Mouse (Mus musculus) lung, embryonic 16.5 days (tissue): Measurements from ENCODE around the gene Iqcj. TPM values are rescaled to one million over a fixed set of nuclear protein-coding genes. Genes with fewer than 3 reads are reported as not detected.

Experiments used
- ATAC-seq: fragments of 200-750 bp; cut with Nextera tagmentation; 2 replicates; pipeline ENCODE4 v1.8.0; 2017; ENCODE audit warnings: low read depth, mild to moderate bottlenecking, moderate library complexity
- H3K27ac ChIP-seq: fragments of 300-500 bp; sonication (generic); 2 replicates; pipeline ENCODE4 v1.5.1; 2014; ENCODE audit warnings: mild to moderate bottlenecking, control low read depth, low read length
- H3K27me3 ChIP-seq: fragments of 300-500 bp; sonication (generic); 2 replicates; pipeline ENCODE4 v1.6.1; 2014; ENCODE audit warnings: low read depth, low read length, mixed read lengths; ENCODE audit not compliant: control insufficient read depth, insufficient read depth
- H3K36me3 ChIP-seq: fragments of 300-500 bp; sonication (generic); 2 replicates; pipeline ENCODE4 v1.6.1; 2014; ENCODE audit warnings: low read length; ENCODE audit not compliant: control insufficient read depth, insufficient read depth
- H3K4me1 ChIP-seq: fragments of 300-500 bp; sonication (generic); replicated peaks from 2 replicates; pipeline ENCODE4 v1.6.1; 2014; ENCODE audit warnings: low read length, mixed read lengths; ENCODE audit not compliant: control insufficient read depth, insufficient read depth
- H3K4me2 ChIP-seq: fragments of 300-500 bp; sonication (generic); 2 replicates; pipeline ENCODE4 v1.6.1; 2014; ENCODE audit warnings: low read depth, low read length, control low read depth
- H3K4me3 ChIP-seq: fragments of 300-500 bp; sonication (generic); 2 replicates; pipeline ENCODE4 v1.5.1; 2014; ENCODE audit warnings: mild to moderate bottlenecking, low read length, control low read depth
- H3K9ac ChIP-seq: fragments of 300-500 bp; sonication (generic); 2 replicates; pipeline ENCODE4 v1.6.1; 2014; ENCODE audit warnings: low read length, control low read depth
- H3K9me3 ChIP-seq: fragments of 300-500 bp; sonication (generic); 2 replicates; pipeline ENCODE4 v1.6.1; 2016; ENCODE audit warnings: low read length; ENCODE audit not compliant: control insufficient read depth
- WGBS: fragments of 180-500 bp; shearing (Covaris S2); extraction: QIAGEN DNeasy Blood & Tissue Kit; methylation state at CpG from one replicate; pipeline ENCODE4 v1.1.7; 2014; 5-methylcytosine and 5-hydroxymethylcytosine counted together
- polyA plus RNA-seq: library from polyadenylated mRNA; unstranded; fragments of >200 nt; fragmentation: Nextera tagmentation; extraction: Ambion mirVana; gene quantifications from 2 replicates; pipeline ENCODE4 v1.2.1, GENCODE M21; 2015

Gene Iqcj
- polyA plus RNA-seq, 1 experiment from 2014 or later: not detected

DNA sequence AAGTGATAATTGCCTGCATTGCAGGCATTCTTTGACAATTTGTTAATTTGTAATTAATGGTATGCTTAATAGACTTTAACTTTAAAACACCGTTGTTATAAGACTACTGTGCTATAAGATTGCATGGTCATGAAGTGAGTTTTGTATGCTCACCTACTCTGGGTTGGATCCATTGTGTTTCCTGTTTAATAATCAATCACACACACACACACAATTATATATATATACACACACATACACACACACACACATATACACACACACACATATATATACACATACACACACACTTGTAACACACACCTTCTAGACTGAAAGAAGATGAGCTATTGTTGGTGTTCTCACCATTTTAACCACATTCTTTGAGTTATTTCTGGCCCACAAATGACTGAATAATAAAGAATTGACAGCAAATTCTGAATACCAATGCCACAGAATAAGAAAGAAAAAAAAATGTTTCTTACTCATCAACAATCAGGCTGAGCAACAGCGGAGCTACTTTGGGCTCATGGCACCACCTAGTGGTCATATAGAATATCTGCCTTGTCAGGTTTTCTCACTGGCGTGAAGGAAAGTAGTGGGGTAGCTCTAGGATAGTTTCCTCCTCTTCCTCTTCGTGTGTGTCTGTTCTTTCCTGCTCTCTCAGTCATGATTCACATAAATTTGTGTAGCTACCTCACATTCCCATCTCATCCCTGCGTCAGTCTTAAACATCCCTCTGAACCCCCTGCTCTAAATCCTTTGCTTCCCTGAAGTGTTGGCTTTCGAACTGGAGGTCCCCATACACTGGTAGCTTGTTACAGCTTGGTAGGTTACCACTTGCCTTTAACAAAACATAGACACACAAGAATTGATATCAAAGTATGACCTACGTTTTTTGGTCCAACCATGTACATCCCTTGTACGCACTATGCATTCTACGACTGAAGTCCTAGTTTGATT, 153.7 kb downstream of the Iqcj start:
- Histone ChIP-seq H3K4me1 (no peaks in the 10 kb centered on the region), H3K27me3 (no peaks in the 10 kb centered on the region), H3K9me3 (no peaks in the 10 kb centered on the region), H3K27ac (no peak overlapping the region), H3K4me2 (no peak overlapping the region), H3K36me3 (no peaks in the 10 kb centered on the region), H3K9ac (no peak overlapping the region), H3K4me3 (no peak overlapping the region)
- 47% methylated on average over 9 of the region's 9 CpGs for WGBS
- no peak for ATAC-seq

DNA sequence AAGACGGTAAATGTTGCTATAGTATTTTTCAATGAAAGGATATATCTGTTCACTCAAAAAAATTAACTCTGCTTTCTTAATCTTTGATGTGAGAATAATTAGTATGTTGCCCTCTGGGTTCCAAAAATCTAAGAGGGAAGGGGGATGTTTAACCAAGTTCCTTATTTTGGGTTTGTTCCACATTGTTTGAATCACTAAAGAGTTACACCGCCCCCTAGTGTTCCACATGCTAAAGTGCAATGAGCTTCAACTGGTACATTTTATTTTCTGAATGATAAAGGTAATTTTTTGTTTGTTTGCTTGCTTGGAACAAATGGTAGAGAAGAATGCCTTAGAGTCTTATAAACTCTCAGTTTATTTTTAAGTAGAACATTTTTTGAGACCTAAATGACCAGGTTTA, 161.5 kb downstream of the Iqcj start:
- 46% methylated on average over 2 of the region's 2 CpGs for WGBS
- H3K9me3 ChIP-seq: no peaks in the 10 kb centered on the region
- ATAC-seq: no peak
- H3K27ac ChIP-seq: no peak overlapping the region
- no peak overlapping the region for H3K9ac ChIP-seq
- no peaks in the 10 kb centered on the region for H3K36me3 ChIP-seq
- H3K4me3 ChIP-seq: no peak overlapping the region
- H3K27me3 ChIP-seq: peaks cover 3% of the 10 kb centered on the region; the same call in 1 of the 2 replicates
- no peak overlapping the region for H3K4me2 ChIP-seq
- H3K4me1 ChIP-seq: no peaks in the 10 kb centered on the region

DNA sequence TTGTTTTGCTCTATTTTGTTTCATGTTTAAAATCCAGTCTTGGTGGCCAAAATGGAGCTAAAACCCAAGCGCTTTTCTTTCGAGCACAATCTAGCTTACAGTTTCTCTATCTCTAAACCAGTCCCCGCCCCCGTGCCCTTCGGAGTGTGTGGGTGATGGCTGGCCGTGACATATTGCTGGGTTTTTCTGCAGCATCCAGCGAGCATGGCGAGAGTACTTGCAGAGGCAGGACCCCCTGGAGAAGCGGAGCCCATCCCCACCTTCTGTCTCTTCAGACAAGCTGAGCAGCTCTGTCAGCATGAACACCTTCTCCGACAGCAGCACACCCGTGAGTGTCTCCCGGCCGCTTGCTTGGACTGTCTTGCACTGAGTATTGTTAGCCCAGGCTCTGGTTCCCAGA, 163.1 kb downstream of the Iqcj start:
- Histone ChIP-seq H3K27ac (no peak overlapping the region), H3K4me1 (no peaks in the 10 kb centered on the region), H3K36me3 (no peaks in the 10 kb centered on the region), H3K9me3 (no peaks in the 10 kb centered on the region), H3K9ac (no peak overlapping the region), H3K4me3 (no peak overlapping the region), H3K4me2 (no peak overlapping the region), H3K27me3 (peaks cover 3% of the 10 kb centered on the region; the same call in 1 of the 2 replicates)
- WGBS: 32% methylated on average over 13 of the region's 13 CpGs
- ATAC-seq: no peak

DNA sequence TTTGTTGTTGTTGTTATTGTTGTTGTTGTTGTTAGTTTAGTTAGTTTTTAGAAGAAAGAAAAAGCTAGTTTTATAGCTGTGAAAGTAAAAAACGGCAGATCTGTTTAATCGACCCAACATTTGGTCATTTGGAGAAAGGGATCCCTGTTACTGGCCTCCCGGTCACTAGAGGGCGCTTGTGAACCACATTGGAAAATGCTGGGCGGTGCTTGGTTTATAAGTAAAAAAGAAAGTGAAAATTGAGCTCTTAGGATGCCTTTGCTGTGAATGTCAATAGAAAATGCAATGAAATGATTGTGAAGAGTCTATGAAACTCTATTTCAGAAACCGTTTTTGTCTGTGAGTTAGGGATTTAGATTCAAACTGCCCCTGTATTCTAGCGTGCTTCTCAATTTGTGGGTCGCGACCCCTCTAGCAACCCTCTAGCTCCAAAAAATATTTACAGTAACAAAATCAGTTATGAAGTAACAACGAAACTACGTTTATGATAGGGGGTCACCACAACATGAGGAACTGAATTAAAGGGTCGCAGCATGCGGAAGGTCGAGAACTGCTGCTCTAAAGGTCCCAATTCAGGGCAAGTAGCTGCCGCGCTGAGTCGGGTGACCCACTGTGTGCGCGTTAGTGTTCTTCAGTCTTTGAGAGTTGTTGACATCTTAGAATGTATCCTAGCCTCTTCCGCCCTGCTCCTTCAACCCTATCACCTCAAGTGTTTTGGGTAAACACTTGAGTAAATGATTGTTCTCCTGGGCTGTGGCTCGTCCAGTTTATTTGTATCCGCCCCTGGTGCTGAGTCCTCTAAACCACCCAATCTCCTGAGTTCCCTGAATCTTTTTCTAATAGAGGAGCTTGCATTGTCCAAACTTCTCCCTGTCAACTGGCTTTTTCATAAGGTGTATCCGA, 164.6 kb downstream of the Iqcj start:
- H3K9ac ChIP-seq: peak overlapping the region; percentile 52
- WGBS: 37% methylated on average over 23 of the region's 23 CpGs
- peaks cover 3% of the 10 kb centered on the region; the same call in 1 of the 2 replicates for H3K27me3 ChIP-seq
- H3K9me3 ChIP-seq: no peaks in the 10 kb centered on the region
- no peaks in the 10 kb centered on the region for H3K36me3 ChIP-seq
- peak overlapping the region; percentile 50 for H3K4me3 ChIP-seq
- H3K4me1 ChIP-seq: no peaks in the 10 kb centered on the region
- peak overlapping the region; percentile 54 for H3K4me2 ChIP-seq
- ATAC-seq: peak; percentile 26; the same call in 1 of the 2 replicates
- H3K27ac ChIP-seq: no peak overlapping the region

DNA sequence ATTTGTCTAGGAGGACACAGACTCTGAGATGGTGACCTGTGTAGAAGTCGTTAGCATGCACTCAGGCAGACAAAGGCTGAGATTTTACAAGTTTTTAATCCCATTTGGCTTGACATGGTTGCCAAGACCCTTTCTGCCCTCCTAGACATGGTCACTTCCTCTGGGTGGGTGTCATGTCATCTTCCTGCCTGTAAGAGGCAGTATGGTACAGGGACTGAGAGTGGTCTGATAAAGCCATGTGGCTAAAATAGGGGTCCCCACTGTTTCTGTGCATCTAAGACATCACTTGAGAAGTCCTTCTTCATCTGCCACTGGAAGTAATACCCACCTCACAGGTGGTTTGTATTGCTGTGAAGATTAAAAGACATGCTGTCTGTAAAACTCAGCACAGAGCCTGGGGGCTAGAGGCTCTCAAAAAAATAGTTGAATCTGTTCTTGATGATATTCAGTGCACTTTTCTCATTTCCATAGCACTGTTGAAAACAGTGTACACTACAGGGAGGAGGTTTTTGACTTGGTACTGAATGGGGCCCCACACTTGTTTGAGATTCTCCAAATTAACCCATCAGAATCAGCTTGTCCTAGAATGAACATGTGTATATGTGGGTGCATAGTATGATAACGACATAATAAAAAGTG, 167.3 kb downstream of the Iqcj start:
- Histone ChIP-seq H3K4me2 (no peak overlapping the region), H3K9me3 (no peaks in the 10 kb centered on the region), H3K9ac (no peak overlapping the region), H3K4me1 (no peaks in the 10 kb centered on the region), H3K4me3 (no peak overlapping the region), H3K27ac (no peak overlapping the region), H3K27me3 (peaks cover 3% of the 10 kb centered on the region; the same call in 1 of the 2 replicates), H3K36me3 (no peaks in the 10 kb centered on the region)
- 43% methylated on average over 2 of the region's 2 CpGs for WGBS
- ATAC-seq: no peak

DNA sequence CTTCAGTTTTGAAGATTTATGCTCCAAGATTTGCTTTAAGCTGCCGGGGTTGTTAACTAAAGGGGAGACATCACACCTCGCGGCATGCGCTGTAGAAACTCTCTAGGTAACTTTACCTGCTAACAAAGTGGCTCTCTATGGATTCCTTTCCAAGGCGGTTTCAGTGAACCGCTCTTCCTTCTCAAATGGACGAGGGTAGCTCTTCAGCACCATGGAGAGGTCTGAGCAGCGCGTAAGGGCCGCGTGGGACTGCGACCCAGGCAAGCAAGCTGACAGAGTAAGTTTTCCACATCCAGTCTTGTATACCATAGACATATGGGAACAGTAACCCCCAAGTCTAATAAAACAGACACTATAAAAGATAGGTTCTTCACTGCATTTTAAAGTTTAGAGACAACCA, 172.7 kb downstream of the Iqcj start, which contains the start of gene Schip1:
TSS of gene Schip1 (plus strand) at position 72 of the 400 bp plus-strand sequence.
- H3K9me3 ChIP-seq: no peaks in the 10 kb centered on the region
- H3K4me3 ChIP-seq: no peak within 1 kb of the TSS
- H3K4me1 ChIP-seq: no peaks in the 10 kb centered on the region
- 16% methylated on average over 12 of the region's 12 CpGs for WGBS
- ATAC-seq: no peak
- no peaks in the 10 kb centered on the region for H3K27me3 ChIP-seq
- H3K36me3 ChIP-seq: no peaks in the 10 kb centered on the region
- no peak within 1 kb of the TSS for H3K27ac ChIP-seq
- no peak within 1 kb of the TSS for H3K4me2 ChIP-seq
- no peak within 1 kb of the TSS for H3K9ac ChIP-seq

DNA sequence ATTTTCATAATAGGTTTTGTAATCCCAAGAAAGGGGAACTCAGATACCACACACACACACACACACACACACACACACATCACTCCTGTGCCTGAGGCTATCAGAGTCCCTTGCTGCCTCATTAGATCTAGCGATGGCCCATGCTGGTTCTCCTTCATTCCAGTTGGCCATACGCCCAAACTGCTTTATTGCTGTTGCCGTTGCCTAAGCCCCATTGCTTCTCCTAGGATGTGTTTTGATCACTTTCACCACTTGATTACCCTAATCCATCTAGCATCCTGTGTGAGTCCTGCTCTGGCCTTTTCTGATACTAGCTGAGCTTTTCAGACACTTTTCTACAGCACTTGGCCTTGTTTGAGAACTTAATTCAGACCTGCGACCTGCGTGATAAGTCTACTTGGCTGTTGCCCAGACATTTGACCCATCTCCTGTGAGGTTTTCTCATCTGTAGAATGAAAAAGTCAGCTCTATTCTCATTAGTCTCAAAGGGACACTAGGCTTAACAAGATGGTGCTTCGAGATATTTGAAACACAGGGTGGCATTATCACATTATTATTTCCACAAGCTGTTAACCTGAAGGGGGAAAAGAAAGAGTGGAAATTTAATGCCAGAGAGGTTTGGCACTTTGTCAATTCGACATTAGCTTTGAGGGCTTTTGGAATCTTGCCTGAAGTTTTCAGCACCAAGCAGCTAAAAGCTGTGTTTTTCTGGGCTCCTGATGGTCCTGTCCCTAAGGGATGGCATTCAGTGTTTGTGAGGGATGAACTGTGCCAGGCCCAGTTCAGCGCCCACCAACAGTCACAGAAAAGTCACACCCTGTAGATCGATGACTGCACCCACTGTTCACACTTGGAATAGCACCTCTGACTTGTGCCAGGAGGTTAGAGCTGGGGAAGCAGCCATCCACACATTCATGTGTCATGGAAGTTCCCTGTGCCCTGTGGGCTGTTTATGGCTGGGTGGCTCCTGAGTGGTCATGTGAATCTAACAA, 179.7 kb downstream of the Iqcj start:
- Histone ChIP-seq H3K4me1 (no peaks in the 10 kb centered on the region), H3K4me2 (no peak overlapping the region), H3K9ac (no peak overlapping the region), H3K27ac (no peak overlapping the region), H3K4me3 (no peak overlapping the region), H3K27me3 (no peaks in the 10 kb centered on the region), H3K9me3 (no peaks in the 10 kb centered on the region), H3K36me3 (no peaks in the 10 kb centered on the region)
- ATAC-seq: no peak
- WGBS: 64% methylated on average over 9 of the region's 9 CpGs

DNA sequence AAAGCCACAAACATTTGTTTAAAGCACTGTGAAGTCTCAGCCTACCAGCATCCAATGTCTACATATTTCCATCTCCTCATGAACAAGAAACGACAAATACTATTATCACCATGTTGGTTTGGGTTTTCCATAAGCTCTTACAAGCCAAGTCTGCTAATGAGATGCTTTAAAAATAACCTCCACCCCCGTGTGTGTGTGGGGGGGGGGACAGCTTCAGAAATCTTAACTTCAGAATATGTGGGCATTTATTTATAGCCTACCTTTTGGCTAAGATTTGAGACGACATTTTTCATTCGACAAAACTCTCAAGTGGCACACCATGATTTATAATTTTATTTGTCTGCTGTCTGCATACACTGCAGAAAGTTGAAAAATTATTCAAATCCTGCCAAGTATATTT, 185.4 kb downstream of the Iqcj start:
- H3K27me3 ChIP-seq: no peaks in the 10 kb centered on the region
- no peaks in the 10 kb centered on the region for H3K36me3 ChIP-seq
- H3K4me2 ChIP-seq: no peak overlapping the region
- no peak overlapping the region for H3K4me3 ChIP-seq
- H3K9me3 ChIP-seq: no peaks in the 10 kb centered on the region
- WGBS: 63% methylated on average over 4 of the region's 4 CpGs
- H3K9ac ChIP-seq: no peak overlapping the region
- no peak for ATAC-seq
- H3K27ac ChIP-seq: no peak overlapping the region
- no peaks in the 10 kb centered on the region for H3K4me1 ChIP-seq
